Mouse (Mus musculus): ENCODE data around the gene Nup37.

- peak; percentile 70 for TF ChIP-seq POLR2A (IDR thresholded peaks at IDR 0.05; ENCODE audit: low read depth, low read length)
- no peak for TF ChIP-seq CTCF (conservative IDR thresholded peaks at IDR 0.05; ENCODE audit: insufficient read depth, insufficient read length, low read depth, low read length)
These were observed 54.3 kb downstream of the Nup37 start, which contains the start of gene Washc3 for GRCm38 (mm10) chr10:88200951-88201638.

All from kidney, adult 2 months (tissue).